Mouse (Mus musculus): ENCODE data around the gene Spocd1. TPM values are rescaled to one million over a fixed set of nuclear protein-coding genes. Genes with fewer than 3 reads are reported as not detected.

The Spocd1 gene
- polyA plus RNA-seq, 1 experiment from 2014 or later, result not detected

DNA sequence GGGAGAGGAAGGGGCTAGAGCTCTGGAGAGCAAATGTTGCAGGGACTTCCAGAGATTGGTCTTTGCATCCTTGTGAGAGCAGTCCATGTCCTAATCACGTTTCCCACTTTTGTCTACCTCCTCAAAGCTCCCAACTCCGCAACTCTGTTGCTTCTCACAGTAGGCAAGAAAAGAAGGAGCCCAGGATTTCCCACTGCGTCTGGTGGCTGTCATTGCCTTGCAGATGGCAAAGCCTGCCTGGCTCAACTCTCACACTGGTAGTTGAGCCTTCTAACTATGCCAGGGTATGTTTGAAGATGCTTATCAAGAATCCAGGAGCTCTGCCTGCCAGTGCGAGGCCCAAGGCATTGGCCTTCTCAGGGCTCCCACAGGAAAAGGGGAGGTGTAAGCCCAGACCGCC lies 54.0 kb downstream of the Spocd1 start:
- ATAC-seq, result no peak
- no peak overlapping the region for H3K9ac ChIP-seq
- H3K9me3 ChIP-seq, result no peaks in the 10 kb centered on the region
- no peak overlapping the region for H3K27ac ChIP-seq
- H3K27me3 ChIP-seq (replicated peaks), result peaks cover 42% of the 10 kb centered on the region
- H3K36me3 ChIP-seq, result no peaks in the 10 kb centered on the region
- 34% methylated on average over 5 of the region's 5 CpGs for WGBS
- H3K4me3 ChIP-seq (replicated peaks), result no peak overlapping the region
- H3K4me2 ChIP-seq (replicated peaks), result no peak overlapping the region
- peaks cover 34% of the 10 kb centered on the region for H3K4me1 ChIP-seq (replicated peaks)

DNA sequence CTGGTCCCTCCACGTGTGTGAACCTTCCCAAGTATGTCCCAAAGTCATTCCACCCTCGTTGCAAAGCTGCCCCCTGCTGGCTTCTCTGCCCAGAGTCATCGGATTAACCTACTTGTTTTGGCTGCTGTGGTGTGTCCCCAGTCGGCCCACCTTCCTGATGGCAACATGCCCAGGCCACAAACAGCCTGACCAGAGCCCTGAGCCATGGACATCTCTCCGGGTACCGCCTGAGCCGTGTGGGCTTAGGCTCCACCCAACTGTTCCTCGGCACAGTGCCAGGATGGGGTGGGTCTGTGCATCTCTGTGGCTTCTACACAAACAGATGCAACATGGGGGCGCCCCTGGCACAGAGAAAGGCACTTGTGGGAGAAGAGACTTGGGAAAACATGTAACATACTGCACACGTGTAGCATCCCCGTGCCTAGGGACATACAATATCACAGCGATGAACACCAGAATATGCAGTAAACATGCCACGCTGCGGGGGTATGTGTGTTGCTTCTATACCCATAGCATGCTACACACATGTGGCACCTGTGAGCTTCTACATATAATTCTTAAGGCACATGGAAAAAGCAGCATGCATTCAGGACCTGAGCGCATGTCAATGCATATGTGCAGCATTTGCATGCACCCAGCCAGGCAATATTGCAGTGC lies 54.8 kb downstream of the Spocd1 start:
- Histone ChIP-seq H3K9me3 (no peaks in the 10 kb centered on the region), H3K9ac (no peak overlapping the region), H3K27me3 (replicated peaks) (peaks cover 49% of the 10 kb centered on the region), H3K36me3 (no peaks in the 10 kb centered on the region), H3K4me3 (replicated peaks) (peak overlapping the region; percentile 63), H3K4me1 (replicated peaks) (peaks cover 37% of the 10 kb centered on the region), H3K4me2 (replicated peaks) (peak overlapping the region; percentile 99), H3K27ac (no peak overlapping the region; the same call in 1 of the 2 replicates)
- no peak for ATAC-seq
- 4% methylated on average over 15 of the region's 15 CpGs for WGBS

DNA sequence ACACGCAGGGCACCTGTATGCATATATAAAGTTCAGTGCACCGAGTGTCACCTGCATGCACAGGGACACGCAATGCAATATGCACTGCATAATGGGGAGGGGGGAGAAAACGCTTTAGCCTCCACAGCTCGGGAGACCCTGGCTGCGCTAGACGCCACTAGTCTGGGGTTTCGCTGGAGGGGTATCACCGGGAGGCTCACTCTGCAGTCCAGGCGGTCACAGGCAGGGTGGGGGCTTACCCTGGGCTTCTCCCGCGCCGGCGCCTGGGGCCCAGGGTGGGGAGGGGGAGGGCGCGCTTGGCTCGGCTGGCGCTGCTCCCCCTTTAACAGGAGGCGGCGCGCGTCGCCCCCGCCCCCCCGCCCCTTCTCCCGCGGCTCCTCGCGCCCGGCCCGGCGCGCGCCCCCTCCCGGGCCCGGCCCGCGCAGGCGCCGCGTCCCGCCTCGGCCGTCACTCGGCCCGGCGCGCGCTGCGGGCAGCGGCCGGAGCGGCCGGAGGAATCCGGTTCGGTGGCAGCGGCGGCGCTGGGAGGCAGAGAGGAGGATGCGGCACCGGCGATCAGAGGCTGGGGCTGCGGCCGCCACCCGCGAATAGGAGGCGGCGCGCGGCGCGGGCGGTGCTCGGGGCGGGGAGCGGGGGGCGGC lies 55.5 kb downstream of the Spocd1 start, which contains the start of gene Adgrb2:
Gene Adgrb2 (plus strand): TSS at position 450 of the 641 bp plus-strand sequence.
- H3K4me3 ChIP-seq (replicated peaks), result peak within 1 kb of the TSS; percentile 63
- H3K4me2 ChIP-seq (replicated peaks), result peak within 1 kb of the TSS; percentile 99
- H3K27me3 ChIP-seq (replicated peaks), result peaks cover 56% of the 10 kb centered on the region
- H3K9me3 ChIP-seq, result no peaks in the 10 kb centered on the region
- no peaks in the 10 kb centered on the region for H3K36me3 ChIP-seq
- peak; percentile 37 for ATAC-seq
- peaks cover 37% of the 10 kb centered on the region for H3K4me1 ChIP-seq (replicated peaks)
- no peak within 1 kb of the TSS; the same call in 1 of the 2 replicates for H3K27ac ChIP-seq
- 2% methylated on average over 19 of the region's 77 CpGs for WGBS
- H3K9ac ChIP-seq, result peak within 1 kb of the TSS; percentile 63

DNA sequence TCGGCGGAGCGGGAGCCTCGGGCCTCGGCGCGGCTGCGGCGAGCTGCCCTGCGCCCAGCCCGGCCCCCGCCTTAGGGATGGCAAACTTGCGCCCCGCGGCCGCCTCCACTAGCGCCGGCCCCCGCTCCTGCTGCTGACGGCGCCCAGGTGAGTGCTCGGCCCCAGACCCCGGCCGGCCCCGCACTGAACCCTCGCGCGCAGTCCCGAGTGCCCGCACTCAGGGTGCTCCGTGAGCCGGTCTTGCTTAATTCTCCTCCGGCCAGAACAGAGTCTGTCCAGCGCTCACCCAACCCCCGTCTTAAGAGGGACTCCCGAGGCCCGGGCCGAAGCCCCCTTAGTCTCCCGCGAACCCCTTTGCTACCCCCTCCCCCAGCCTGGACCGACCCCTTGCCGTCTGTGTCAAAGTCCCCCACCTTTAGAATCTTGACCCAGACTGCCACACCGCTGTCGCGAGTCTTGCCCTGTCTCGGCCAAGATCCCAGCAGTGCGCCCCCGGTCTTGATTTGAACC lies 56.2 kb downstream of the Spocd1 start:
- H3K27me3 ChIP-seq (replicated peaks), result peaks cover 56% of the 10 kb centered on the region

DNA sequence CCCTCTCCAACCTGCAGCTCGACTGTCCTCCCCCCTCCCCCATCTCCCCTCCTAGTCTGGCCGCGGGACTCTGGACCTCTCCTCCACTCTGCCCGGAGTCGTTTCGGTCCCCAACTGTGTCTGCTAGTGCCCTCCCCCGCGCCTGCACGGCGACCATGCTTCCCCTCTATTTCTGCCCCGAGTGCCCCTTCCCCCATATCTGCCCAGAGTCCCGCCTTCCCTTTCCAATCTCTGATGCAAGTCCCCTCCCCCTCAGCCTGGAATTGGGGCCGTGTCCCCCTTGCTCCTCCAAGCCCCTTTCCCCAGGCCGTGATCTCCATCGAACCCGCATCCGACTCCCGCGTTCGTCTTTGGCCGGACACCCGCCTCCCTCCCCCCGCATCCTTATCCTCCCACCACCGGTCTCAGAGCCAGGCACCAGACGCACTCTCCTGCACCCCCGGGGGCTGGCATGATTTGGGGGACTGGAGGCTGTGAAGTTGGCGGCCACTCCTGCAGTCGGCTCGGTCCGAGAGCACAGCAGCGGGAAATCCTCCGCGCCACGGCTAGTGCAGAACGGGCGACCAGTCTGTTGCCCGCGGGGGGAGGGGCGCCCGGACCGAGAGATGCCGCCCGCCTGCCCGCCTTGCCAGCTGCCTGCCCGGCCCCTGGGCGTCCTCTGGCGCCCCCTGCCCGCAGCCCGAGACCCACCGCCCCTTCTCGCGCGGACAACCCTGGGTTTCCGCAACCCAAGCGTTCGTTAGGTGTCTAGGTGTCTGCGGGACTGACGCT lies 56.8 kb downstream of the Spocd1 start:
- H3K27me3 ChIP-seq (replicated peaks), result peaks cover 56% of the 10 kb centered on the region
- peak overlapping the region; percentile 63 for H3K9ac ChIP-seq
- H3K4me1 ChIP-seq (replicated peaks), result peaks cover 37% of the 10 kb centered on the region
- H3K9me3 ChIP-seq, result no peaks in the 10 kb centered on the region
- peak overlapping the region; percentile 99 for H3K4me2 ChIP-seq (replicated peaks)
- H3K4me3 ChIP-seq (replicated peaks), result peak overlapping the region; percentile 63
- 0 out of 2 replicates have a peak, but pooled peaks have one; percentile 1 for ATAC-seq
- 1% methylated on average over 58 of the region's 58 CpGs for WGBS
- H3K27ac ChIP-seq, result no peak overlapping the region
- H3K36me3 ChIP-seq, result no peaks in the 10 kb centered on the region

More for the DNA sequence above, 56.2 kb downstream of the Spocd1 start:
- peak; percentile 29; the same call in 1 of the 2 replicates for ATAC-seq
- peak overlapping the region; percentile 99 for H3K4me2 ChIP-seq (replicated peaks)
- H3K36me3 ChIP-seq, result no peaks in the 10 kb centered on the region
- peaks cover 37% of the 10 kb centered on the region for H3K4me1 ChIP-seq (replicated peaks)
- no peak overlapping the region for H3K27ac ChIP-seq
- WGBS, result under 1% methylated on average over 35 of the region's 48 CpGs
- H3K9me3 ChIP-seq, result no peaks in the 10 kb centered on the region
- H3K9ac ChIP-seq, result peak overlapping the region; percentile 63
- H3K4me3 ChIP-seq (replicated peaks), result peak overlapping the region; percentile 63

DNA sequence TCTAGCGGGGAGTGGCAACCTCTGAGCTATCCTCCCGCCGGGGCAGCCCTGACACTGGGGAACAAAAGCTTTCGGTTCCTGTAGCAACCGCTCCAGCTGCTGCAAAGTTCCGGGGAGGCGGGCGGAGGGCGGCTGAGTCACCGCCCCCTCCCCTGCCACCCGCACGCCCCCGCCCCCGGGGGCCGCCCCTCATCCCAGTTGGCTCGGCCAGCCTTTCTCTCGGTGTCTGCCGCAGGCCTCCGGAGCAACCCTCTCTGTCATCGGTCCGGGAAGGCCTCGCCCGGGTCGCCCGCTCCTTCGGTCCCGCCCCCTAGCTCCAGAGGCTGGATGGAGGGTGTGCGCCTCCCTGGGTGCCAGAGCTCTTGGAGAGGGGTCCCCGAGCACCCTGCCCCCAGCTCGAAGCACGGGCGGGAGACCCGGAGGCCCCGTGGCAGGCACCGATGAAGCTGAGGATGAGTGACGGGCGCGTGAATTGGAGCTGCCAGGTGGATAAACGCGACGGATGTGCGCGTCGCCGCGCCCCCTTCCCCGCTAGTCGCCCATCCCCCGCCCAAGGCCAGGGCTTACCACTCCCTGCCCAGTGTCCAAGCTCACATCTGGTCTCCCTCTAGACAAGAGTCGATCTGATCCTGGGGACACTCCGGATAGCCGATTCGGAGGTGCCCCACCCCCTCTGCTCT lies 58.9 kb downstream of the Spocd1 start:
- H3K9me3 ChIP-seq, result no peaks in the 10 kb centered on the region

DNA sequence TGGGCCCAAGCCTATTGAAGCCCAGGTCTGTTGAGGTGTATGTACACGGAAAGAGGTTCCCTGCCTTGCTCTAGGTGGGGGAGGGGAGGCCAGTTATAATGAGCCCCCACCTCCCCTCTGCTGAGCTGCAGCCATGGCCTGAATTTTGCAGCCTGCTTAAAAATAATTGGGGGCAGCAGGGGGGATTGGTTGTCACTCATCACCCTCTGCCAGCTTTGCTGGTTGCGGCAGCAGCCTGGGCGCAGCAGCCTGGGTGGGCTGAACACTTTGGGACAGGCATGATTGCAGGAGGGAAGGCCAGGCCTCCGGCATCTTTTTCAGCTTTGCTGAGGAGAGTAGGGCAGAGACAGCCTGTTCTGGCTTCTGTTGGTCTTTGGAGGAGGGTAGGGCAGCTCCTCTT lies 60.9 kb downstream of the Spocd1 start:
- Histone ChIP-seq H3K9ac (no peak overlapping the region), H3K4me3 (replicated peaks) (no peak overlapping the region), H3K4me2 (replicated peaks) (no peak overlapping the region), H3K27ac (no peak overlapping the region), H3K36me3 (no peaks in the 10 kb centered on the region), H3K9me3 (no peaks in the 10 kb centered on the region), H3K27me3 (replicated peaks) (peaks cover 38% of the 10 kb centered on the region), H3K4me1 (replicated peaks) (peaks cover 26% of the 10 kb centered on the region)
- ATAC-seq, result no peak
- WGBS, result 79% methylated on average over 4 of the region's 4 CpGs

More for the DNA sequence above, 58.9 kb downstream of the Spocd1 start:
- ATAC-seq, result peak; percentile 60
- Histone ChIP-seq H3K27ac (no peak overlapping the region), H3K27me3 (replicated peaks) (peaks cover 46% of the 10 kb centered on the region), H3K4me1 (replicated peaks) (peaks cover 37% of the 10 kb centered on the region), H3K4me3 (replicated peaks) (peak overlapping the region; percentile 49), H3K4me2 (replicated peaks) (peak overlapping the region; percentile 94), H3K36me3 (no peaks in the 10 kb centered on the region), H3K9ac (peak overlapping the region; percentile 49)
- WGBS, result under 1% methylated on average over 53 of the region's 53 CpGs

DNA sequence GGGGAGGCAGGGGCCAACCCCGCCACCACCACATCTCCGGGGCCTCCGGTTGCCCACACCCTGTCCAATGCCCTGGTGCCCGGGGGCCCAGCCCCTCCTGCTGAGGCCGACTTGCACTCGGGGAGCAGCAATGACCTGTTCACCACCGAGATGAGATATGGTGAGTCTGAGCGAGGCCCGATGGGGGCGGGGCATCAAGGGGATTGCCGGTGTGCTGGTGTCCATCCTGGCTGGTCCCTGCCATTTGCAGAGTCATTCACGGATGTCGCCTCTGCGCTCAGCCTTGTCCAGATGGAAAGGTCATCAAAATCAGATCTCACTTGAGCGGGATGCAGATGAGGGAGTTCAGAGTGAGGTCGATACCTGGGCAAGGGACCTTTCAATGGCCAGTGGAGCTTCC lies 63.7 kb downstream of the Spocd1 start:
- 73% methylated on average over 16 of the region's 16 CpGs for WGBS
- peaks cover 18% of the 10 kb centered on the region for H3K27me3 ChIP-seq (replicated peaks)

DNA sequence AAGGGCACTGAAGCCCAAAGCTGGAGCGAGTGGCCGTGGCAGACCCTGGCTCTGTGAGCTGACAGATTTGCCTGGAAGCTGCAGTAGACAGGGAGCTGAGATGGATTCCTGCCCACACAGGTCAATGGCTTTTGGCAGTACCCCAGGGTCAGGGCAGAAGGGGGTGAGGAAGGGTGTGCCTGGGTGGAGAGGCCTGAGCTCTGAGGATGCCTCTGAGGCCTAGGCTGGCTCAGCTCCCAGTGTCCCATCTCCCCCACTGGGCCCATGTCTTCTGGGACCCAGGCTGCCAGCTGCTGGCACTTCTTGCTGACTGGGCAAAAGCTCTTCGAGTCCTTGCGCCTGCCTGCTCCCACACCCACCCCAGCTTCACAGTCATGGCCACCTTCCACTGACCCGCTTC lies 64.2 kb downstream of the Spocd1 start:
- no peak for ATAC-seq
- no peak overlapping the region for H3K4me2 ChIP-seq (replicated peaks)

More for the DNA sequence above, 63.7 kb downstream of the Spocd1 start:
- no peak for ATAC-seq
- Histone ChIP-seq H3K27ac (no peak overlapping the region), H3K9me3 (no peaks in the 10 kb centered on the region), H3K4me1 (replicated peaks) (peaks cover 6% of the 10 kb centered on the region), H3K9ac (no peak overlapping the region), H3K4me2 (replicated peaks) (no peak overlapping the region), H3K36me3 (no peaks in the 10 kb centered on the region), H3K4me3 (replicated peaks) (no peak overlapping the region)

DNA sequence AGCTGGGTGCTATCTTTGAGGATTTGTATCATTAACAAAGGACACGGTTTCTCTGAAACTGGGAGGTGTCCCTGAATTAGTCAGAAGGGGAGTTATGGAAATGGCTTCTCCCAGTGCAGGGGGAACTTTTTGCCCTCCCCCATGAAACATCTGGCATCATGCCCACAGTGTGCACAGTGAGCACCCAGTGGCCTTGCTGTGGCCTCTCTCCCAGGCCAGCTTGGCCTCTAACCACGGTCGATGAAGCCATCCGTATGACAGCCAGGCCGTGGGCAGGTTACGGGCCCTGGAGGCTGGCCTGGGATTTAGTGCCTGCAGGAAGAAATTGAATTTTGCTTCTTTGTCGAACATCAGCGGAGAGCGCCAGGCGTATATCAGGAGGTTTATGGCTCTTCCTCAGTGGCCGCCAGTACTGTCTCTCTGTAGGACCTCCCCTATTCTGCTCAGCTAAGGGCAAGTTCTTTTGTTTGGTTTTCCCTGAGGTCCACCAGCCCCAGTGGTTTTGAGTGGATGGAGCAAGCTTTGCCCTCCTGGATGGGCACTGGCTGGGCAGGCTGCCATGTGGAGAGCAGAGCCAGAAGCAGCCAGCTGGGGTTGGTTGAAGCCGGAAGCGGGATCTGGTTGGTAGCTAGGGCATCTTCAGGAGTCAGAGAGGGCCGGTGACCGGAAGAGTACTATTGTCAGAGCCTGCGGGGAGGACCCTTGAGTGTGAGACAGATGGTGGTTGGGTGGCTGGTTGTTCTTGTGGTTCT lies 65.1 kb downstream of the Spocd1 start:
- H3K9ac ChIP-seq, result no peak overlapping the region
- 76% methylated on average over 16 of the region's 16 CpGs for WGBS
- H3K4me2 ChIP-seq (replicated peaks), result no peak overlapping the region
- no peak overlapping the region for H3K4me3 ChIP-seq (replicated peaks)
- no peak overlapping the region for H3K27ac ChIP-seq
- H3K4me1 ChIP-seq (replicated peaks), result no peaks in the 10 kb centered on the region
- ATAC-seq, result no peak
- no peaks in the 10 kb centered on the region for H3K36me3 ChIP-seq
- peaks cover 13% of the 10 kb centered on the region for H3K27me3 ChIP-seq (replicated peaks)
- H3K9me3 ChIP-seq, result no peaks in the 10 kb centered on the region

More for the DNA sequence above, 64.2 kb downstream of the Spocd1 start:
- Histone ChIP-seq H3K9ac (no peak overlapping the region), H3K36me3 (no peaks in the 10 kb centered on the region), H3K4me3 (replicated peaks) (no peak overlapping the region), H3K9me3 (no peaks in the 10 kb centered on the region), H3K27ac (no peak overlapping the region), H3K4me1 (replicated peaks) (peaks cover 1% of the 10 kb centered on the region), H3K27me3 (replicated peaks) (peaks cover 16% of the 10 kb centered on the region)
- 87% methylated on average over 5 of the region's 5 CpGs for WGBS

DNA sequence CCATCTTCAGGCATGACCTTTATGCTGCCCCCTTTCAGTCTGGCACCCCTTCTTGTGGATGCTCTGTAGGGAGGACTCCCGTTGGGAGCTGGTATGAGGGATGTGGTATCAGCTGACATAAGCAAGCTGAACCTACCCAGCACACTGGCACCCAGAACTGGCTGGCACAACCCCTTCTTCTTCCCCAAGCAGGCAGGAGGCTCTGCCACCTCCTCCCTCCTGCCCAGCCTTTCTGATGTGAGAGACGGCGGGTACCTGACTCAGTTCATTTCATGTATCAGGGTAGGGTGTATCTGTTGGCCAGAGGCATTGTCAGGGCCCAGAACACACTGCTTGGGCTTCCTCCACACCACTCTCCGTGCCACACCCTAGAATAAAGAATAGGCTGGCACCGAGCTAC lies 65.7 kb downstream of the Spocd1 start:
- ATAC-seq, result no peak
- no peaks in the 10 kb centered on the region for H3K9me3 ChIP-seq

More for the DNA sequence above, 65.7 kb downstream of the Spocd1 start:
- no peak overlapping the region for H3K4me2 ChIP-seq (replicated peaks)
- peaks cover 9% of the 10 kb centered on the region; the same call in 1 of the 2 replicates for H3K27me3 ChIP-seq (replicated peaks)
- no peaks in the 10 kb centered on the region for H3K4me1 ChIP-seq (replicated peaks)
- H3K9ac ChIP-seq, result no peak overlapping the region
- H3K4me3 ChIP-seq (replicated peaks), result no peak overlapping the region
- no peak overlapping the region for H3K27ac ChIP-seq
- H3K36me3 ChIP-seq, result no peaks in the 10 kb centered on the region
- 86% methylated on average over 5 of the region's 5 CpGs for WGBS
